Mouse (Mus musculus) embryonic facial prominence, embryonic 11.5 days (tissue): ENCODE measurements at regions not wholly inside any gene's neighbourhood (a gene's known extent, or its start where the extent isn't known, plus 50 kb on each side); places are given as distances from the start of the nearest gene placed in this dataset.

Source experiments
- ATAC-seq: fragments of 200-750 bp; cut with Nextera tagmentation; replicated peaks from 2 replicates; pipeline ENCODE4 v1.8.0; 2017; ENCODE audit warnings: low read depth; ENCODE audit not compliant: insufficient number of reproducible peaks, low FRiP score, low TSS enrichment
- DNase-seq: peaks from one replicate; pipeline ENCODE4 v3.0.0-alpha.2; 2015; ENCODE audit warnings: low spot score
- H3K27ac ChIP-seq: fragments of 300-500 bp; sonication (generic); replicated peaks from 2 replicates; pipeline ENCODE4 v1.5.1; 2014; ENCODE audit warnings: mild to moderate bottlenecking, low read depth, low read length, control low read depth
- H3K27me3 ChIP-seq: fragments of 300-500 bp; sonication (generic); 2 replicates; pipeline ENCODE4 v1.6.1; 2014; ENCODE audit warnings: mild to moderate bottlenecking, low read length, moderate library complexity, mixed read lengths; ENCODE audit not compliant: control insufficient read depth, insufficient read depth
- H3K36me3 ChIP-seq: fragments of 300-500 bp; sonication (generic); replicated peaks from 2 replicates; pipeline ENCODE4 v1.6.1; 2014; ENCODE audit warnings: low read depth, mild to moderate bottlenecking, low read length, moderate library complexity, mixed read lengths; ENCODE audit not compliant: control insufficient read depth, insufficient read depth
- H3K4me1 ChIP-seq: fragments of 300-500 bp; sonication (generic); 2 replicates; pipeline ENCODE4 v1.6.1; 2014; ENCODE audit warnings: low read length, mixed read lengths; ENCODE audit not compliant: control insufficient read depth, insufficient read depth
- H3K4me2 ChIP-seq: fragments of 300-500 bp; sonication (generic); 2 replicates; pipeline ENCODE4 v1.6.1; 2014; ENCODE audit warnings: low read depth, mild to moderate bottlenecking, control low read depth, low read length, moderate library complexity
- H3K4me3 ChIP-seq: fragments of 300-500 bp; sonication (generic); 2 replicates; pipeline ENCODE4 v1.5.1; 2014; ENCODE audit warnings: low read depth, low read length, control low read depth
- H3K9ac ChIP-seq: fragments of 300-500 bp; sonication (generic); replicated peaks from 2 replicates; pipeline ENCODE4 v1.6.1; 2014; ENCODE audit warnings: mild to moderate bottlenecking, control low read depth, low read length
- H3K9me3 ChIP-seq: fragments of 300-500 bp; sonication (generic); replicated peaks from 2 replicates; pipeline ENCODE4 v1.6.1; 2016; ENCODE audit warnings: mild to moderate bottlenecking, low read length, inconsistent platforms, mixed read lengths; ENCODE audit not compliant: control insufficient read depth
- WGBS: fragments of 180-500 bp; shearing (Covaris S2); extraction: QIAGEN DNeasy Blood & Tissue Kit; methylation state at CpG from one replicate; pipeline ENCODE4 v1.1.7; 2014; 5-methylcytosine and 5-hydroxymethylcytosine counted together

DNA sequence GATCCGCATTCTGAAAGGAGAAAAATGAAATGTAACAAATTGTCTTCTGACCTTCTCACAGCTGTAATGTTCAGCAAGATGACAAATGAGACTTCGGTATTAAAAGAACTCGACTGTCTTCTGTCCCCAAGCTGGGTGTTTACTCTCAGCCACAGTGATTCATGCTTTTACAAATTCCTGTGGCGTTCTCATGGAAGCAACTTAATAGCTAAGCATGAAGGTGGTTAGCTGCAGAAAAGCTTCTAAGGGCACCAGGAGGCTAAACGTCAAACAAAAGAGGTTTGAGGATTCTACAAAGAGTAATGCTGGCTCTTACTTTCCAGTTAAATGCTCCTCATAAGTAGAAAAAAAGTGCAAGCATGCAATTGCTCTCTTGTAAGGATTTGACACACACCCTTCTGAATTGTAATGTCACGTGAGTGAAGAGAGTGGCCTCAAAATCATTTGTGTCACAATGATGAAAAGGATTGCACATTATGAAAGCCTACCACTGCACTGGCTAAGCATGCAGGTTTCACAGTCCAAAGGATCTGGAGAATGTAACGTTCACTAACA is 543.8 kb upstream of the Negr1 start:
- 72% methylated on average over 7 of the region's 7 CpGs for WGBS
- H3K36me3 ChIP-seq: no peaks in the 10 kb centered on the region
- no peak overlapping the region for H3K9ac ChIP-seq
- H3K27ac ChIP-seq: no peak overlapping the region
- H3K9me3 ChIP-seq: no peaks in the 10 kb centered on the region
- no peak overlapping the region for H3K4me2 ChIP-seq
- ATAC-seq (no peak), DNase-seq (no peak)
- no peak overlapping the region for H3K4me3 ChIP-seq
- no peaks in the 10 kb centered on the region for H3K4me1 ChIP-seq
- H3K27me3 ChIP-seq: no peaks in the 10 kb centered on the region

DNA sequence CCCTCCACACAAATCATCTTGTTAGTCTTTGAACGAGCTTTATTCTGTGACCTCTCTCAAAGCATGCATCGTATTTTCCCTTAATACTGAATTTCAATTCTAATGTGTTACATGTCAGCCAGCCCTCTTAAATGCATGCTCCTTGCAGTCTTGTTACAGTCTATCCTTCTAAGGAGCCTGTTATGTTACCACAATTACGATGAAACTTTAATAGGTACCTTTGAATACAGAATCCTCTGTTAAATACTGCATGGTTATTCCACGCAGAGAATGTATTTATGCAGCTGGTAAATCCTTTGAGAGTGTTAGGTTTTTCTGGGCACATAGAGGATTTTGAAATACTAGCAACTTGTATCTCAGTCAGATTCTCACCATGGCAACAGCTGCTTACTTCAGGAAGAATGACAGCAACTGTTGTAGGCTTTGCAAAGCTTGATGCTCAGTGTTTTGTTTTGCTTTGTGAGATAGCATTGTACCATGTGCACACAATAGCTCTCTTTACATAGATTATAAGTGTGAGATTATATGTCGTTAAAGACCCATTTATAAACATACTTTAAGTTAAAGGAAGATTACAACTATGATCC is 532.9 kb upstream of the Negr1 start:
- Histone ChIP-seq H3K4me3 (no peak overlapping the region), H3K27ac (no peak overlapping the region), H3K9ac (no peak overlapping the region), H3K27me3 (no peaks in the 10 kb centered on the region), H3K4me1 (no peaks in the 10 kb centered on the region), H3K36me3 (no peaks in the 10 kb centered on the region), H3K9me3 (no peaks in the 10 kb centered on the region), H3K4me2 (no peak overlapping the region)
- DNase-seq (no peak), ATAC-seq (no peak)
- WGBS: 80% methylated on average over 5 of the region's 5 CpGs

DNA sequence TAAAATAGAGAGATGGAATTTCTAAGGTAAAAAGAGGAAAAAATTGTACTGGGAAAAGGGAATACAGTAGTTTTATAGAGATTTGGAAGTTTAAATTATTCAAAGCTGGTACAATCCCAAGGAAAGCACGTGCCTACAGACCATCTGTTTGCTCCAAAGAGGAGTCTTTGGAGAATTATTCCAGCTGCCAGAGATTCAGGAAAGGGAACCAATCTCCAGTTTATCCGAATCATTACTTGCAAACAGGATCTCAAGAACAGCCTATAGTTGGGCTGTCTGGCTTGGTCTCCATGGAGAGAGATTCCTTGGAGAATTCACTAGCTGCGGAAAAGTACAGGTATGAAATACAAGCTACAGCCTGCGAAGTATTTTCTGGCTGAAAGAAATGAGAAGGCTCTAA is 491.3 kb upstream of the Negr1 start:
- Histone ChIP-seq H3K9ac (no peak overlapping the region), H3K9me3 (no peaks in the 10 kb centered on the region), H3K4me1 (no peaks in the 10 kb centered on the region), H3K4me2 (no peak overlapping the region), H3K4me3 (no peak overlapping the region), H3K27me3 (no peaks in the 10 kb centered on the region), H3K36me3 (no peaks in the 10 kb centered on the region), H3K27ac (no peak overlapping the region)
- ATAC-seq (no peak), DNase-seq (no peak)
- WGBS: 86% methylated on average over 4 of the region's 4 CpGs

DNA sequence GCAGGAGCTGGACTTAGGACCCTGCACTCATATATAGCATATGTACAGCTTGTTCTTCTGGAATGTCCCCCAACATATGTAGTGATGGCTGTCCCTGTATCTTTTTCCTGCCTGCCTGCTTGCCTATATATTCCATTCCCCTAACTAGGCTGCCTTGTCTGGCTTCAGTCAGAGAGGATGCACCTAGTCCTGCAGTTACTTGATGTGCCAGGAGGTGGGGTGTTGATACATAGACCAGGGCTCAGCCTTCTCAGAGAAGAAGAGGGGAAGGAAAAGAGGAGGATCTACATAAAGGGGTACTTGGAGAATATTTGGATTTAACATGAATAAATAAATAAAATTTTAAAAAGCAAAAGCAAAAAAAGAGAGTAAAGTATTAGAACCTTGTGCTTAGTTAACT is 479.3 kb upstream of the Negr1 start:
- ATAC-seq (no peak), DNase-seq (no peak)
- no peaks in the 10 kb centered on the region for H3K27me3 ChIP-seq
- H3K9ac ChIP-seq: no peak overlapping the region
- no peak overlapping the region for H3K4me2 ChIP-seq
- no peak overlapping the region for H3K4me3 ChIP-seq
- H3K4me1 ChIP-seq: no peaks in the 10 kb centered on the region
- H3K36me3 ChIP-seq: no peaks in the 10 kb centered on the region
- no peak overlapping the region for H3K27ac ChIP-seq
- H3K9me3 ChIP-seq: no peaks in the 10 kb centered on the region

DNA sequence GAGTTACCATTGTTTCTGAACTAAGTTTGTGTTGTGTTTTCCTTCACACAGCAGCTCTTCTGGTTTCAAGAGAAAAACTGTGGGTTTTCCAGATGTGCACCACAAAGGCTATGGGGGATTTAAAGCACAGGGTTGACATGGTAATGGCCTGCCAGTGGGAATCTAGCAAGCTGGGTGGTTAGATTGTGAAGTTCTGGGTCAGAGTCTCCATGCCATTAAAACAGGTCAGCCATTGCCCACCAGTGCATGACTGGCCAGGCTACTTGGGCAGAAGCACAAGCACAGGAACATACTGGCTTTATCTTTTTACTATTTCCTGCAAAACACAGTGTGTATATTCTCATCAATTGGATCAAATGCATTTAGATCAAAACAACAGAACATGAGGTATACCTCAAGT is 467.9 kb upstream of the Negr1 start:
- DNase-seq (no peak), ATAC-seq (no peak)
- H3K4me3 ChIP-seq: no peak overlapping the region
- no peak overlapping the region for H3K4me2 ChIP-seq
- no peaks in the 10 kb centered on the region for H3K36me3 ChIP-seq
- H3K4me1 ChIP-seq: no peaks in the 10 kb centered on the region
- no peaks in the 10 kb centered on the region for H3K9me3 ChIP-seq
- no peaks in the 10 kb centered on the region for H3K27me3 ChIP-seq
- H3K9ac ChIP-seq: no peak overlapping the region
- no peak overlapping the region for H3K27ac ChIP-seq

DNA sequence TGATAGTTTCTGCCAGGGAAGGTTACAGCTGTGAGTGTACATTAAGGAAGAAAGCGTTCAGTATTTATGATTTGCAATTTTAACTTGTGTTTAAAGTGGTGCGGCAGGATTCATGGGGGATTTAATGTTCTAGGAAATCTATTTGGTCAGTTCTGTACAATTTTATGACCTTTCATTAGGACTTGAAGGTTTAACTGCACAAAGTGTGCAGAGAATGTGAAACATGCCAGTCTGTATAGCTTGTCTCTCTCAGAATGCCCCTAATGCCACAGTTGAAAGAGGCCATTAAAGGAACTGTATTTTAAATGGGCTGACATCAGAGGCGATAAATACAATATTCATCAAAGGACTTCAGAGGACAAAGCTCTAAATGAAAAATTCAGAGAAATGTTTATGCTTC is 466.6 kb upstream of the Negr1 start:
- DNase-seq (no peak), ATAC-seq (no peak)
- Histone ChIP-seq H3K9me3 (no peaks in the 10 kb centered on the region), H3K9ac (no peak overlapping the region), H3K27ac (no peak overlapping the region), H3K4me2 (no peak overlapping the region), H3K27me3 (no peaks in the 10 kb centered on the region), H3K4me3 (no peak overlapping the region), H3K36me3 (no peaks in the 10 kb centered on the region), H3K4me1 (no peaks in the 10 kb centered on the region)
- 86% methylated on average over 3 of the region's 3 CpGs for WGBS

DNA sequence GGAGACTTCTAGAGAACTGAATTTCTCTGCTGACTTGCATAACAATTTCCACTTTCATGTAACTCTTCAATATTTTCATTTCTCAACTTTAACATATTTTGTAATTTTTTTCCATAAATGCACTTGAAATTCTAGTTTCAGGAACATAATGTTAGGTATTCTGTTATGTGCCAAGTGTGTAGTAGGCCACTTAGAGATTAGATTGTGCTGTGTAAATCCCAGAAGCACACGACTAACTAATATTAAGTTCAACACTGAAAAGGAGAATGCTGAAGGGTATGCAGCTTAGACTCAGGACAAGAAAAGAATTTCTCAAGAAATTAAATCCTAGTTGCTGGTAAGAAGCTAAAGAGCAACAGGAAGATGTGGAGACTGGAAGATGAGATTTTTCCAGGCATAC is 455.8 kb upstream of the Negr1 start:
- DNase-seq (no peak), ATAC-seq (no peak)
- Histone ChIP-seq H3K4me3 (no peak overlapping the region), H3K9ac (no peak overlapping the region), H3K27me3 (no peaks in the 10 kb centered on the region), H3K4me1 (no peaks in the 10 kb centered on the region), H3K27ac (no peak overlapping the region), H3K36me3 (no peaks in the 10 kb centered on the region), H3K4me2 (no peak overlapping the region), H3K9me3 (no peaks in the 10 kb centered on the region)
- 78% methylated on average over 1 of the region's 1 CpGs for WGBS

DNA sequence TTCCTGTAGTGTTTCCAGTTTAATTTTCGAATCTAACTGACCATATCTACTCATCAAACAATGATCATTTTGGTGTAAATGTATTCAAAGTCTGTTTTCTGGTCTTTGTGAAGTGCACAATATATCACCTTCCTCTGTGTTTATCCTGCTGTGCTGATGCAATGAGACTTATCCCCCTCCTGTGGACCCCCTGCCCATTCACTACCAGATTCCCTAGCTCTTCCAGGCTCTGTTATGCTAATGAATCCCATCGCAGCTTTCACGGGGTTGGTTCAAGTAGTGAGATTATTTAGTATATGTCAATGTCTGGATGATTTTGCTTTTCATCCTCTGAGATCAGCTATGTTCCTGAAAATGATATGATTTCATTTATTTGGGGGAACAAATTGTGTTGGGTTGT is 441.3 kb upstream of the Negr1 start:
- Histone ChIP-seq H3K4me2 (no peak overlapping the region), H3K9me3 (no peaks in the 10 kb centered on the region), H3K4me1 (no peaks in the 10 kb centered on the region), H3K27ac (no peak overlapping the region), H3K9ac (no peak overlapping the region), H3K4me3 (no peak overlapping the region), H3K27me3 (no peaks in the 10 kb centered on the region), H3K36me3 (no peaks in the 10 kb centered on the region)
- WGBS: 27% methylated on average over 3 of the region's 3 CpGs
- ATAC-seq (no peak), DNase-seq (no peak)
